Mouse (Mus musculus) heart, postnatal 25 days (tissue): ENCODE measurements around the gene Rara. TPM values are rescaled to one million over a fixed set of nuclear protein-coding genes. Genes with fewer than 3 reads are reported as not detected.

Experiments used
- total RNA-seq, 2 experiments: library from RNA; stranded (reverse); gene quantifications; 2 replicates each; pipeline ENCODE4 v1.2.3; 2021

Rara gene
- total RNA-seq, 2 experiments from 2014 or later, result 11.8 TPM

Other genes starting within 250 kb of the Rara start
- gene Psmd3, start 245.3 kb upstream of the Rara start, total RNA-seq, result 100 to 1,000 TPM in 1 of 2 experiments, 10 to 100 TPM in 1; 98.7 to 104 TPM
- gene Csf3, start 226.6 kb upstream of the Rara start, total RNA-seq, result not detected
- gene Med24, start 198.4 kb upstream of the Rara start, total RNA-seq, result 10 to 100 TPM; 45.2 to 48.8 TPM
- 100 to 1,000 TPM; 102 to 117 TPM for gene Thra, start 187.2 kb upstream of the Rara start, total RNA-seq
- gene Nr1d1, start 152.5 kb upstream of the Rara start, total RNA-seq, result 100 to 1,000 TPM in 1 of 2 experiments, 10 to 100 TPM in 1; 61.2 to 129 TPM
- gene Msl1, start 132.3 kb upstream of the Rara start, total RNA-seq, result 10 to 100 TPM; 73.0 to 78.1 TPM
- gene Casc3, start 122.9 kb upstream of the Rara start, total RNA-seq, result 10 to 100 TPM; 22.4 to 25.5 TPM
- under 1 TPM; 0.60 to 0.78 TPM for gene Rapgefl1, start 91.0 kb upstream of the Rara start, total RNA-seq
- 10 to 100 TPM in 1 of 2 experiments, 1 to 10 TPM in 1; 7.8 to 11.2 TPM for gene Wipf2, start 64.2 kb upstream of the Rara start, total RNA-seq
- under 1 TPM; 0.28 to 0.52 TPM for gene Cdc6, start 20.0 kb upstream of the Rara start, total RNA-seq
- 1 to 10 TPM in 1 of 2 experiments, under 1 TPM in 1; 0.52 to 1.1 TPM for gene Gjd3, start 55.2 kb downstream of the Rara start, total RNA-seq
- gene Top2a, start 96.4 kb downstream of the Rara start, total RNA-seq, result 1 to 10 TPM; 4.2 to 4.6 TPM
- gene Igfbp4, start 113.4 kb downstream of the Rara start, total RNA-seq, result 10 to 100 TPM; 87.8 to 99.7 TPM
- gene Tns4, start 161.5 kb downstream of the Rara start, total RNA-seq, result under 1 TPM; 0.18 to 0.20 TPM
- gene Ccr7, start 227.3 kb downstream of the Rara start, total RNA-seq, result under 1 TPM; 0.29 to 0.64 TPM